Mouse (Mus musculus): ENCODE measurements at regions not wholly inside any gene's neighbourhood (a gene's known extent, or its start where the extent isn't known, plus 50 kb on each side); places are given as distances from the start of the nearest gene placed in this dataset.

DNA sequence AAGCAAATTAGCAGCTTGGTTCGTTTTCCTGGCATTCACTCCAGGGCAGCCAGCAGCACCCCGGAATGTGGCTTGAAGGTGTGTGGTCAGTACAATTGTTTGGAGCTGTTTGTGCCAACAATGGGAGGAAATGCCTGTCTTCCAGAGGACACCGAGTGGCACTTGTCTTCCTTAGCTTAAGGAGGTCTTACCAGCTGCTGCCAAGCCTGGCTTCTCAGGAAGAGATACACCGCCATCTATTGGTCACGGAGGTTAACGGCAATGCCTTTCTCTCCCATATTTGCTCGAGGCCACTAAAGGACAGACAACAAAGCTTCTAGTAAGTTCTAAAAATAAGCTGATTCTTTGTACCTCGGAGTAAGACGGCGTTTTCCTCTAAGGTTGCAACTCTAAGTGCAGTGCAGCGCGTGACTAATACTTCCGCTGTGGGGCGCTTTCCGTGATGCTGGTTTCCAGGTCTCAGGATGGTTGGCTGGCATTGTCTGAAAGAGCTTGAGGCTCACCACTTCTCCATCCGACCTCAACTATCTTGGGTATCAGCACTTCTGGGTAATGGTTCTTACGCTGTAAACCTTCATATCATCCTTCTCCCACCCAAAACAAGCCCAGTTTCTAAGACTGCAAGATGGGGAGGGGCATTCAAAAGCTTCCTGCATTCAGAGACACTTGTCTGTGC lies 145.2 kb downstream of the Psat1 start:
- DNase-seq (ENCODE audit: extremely low spot score in 1 of 2, low spot score in 1 of 2) = peak; percentile 76 to 95

DNA sequence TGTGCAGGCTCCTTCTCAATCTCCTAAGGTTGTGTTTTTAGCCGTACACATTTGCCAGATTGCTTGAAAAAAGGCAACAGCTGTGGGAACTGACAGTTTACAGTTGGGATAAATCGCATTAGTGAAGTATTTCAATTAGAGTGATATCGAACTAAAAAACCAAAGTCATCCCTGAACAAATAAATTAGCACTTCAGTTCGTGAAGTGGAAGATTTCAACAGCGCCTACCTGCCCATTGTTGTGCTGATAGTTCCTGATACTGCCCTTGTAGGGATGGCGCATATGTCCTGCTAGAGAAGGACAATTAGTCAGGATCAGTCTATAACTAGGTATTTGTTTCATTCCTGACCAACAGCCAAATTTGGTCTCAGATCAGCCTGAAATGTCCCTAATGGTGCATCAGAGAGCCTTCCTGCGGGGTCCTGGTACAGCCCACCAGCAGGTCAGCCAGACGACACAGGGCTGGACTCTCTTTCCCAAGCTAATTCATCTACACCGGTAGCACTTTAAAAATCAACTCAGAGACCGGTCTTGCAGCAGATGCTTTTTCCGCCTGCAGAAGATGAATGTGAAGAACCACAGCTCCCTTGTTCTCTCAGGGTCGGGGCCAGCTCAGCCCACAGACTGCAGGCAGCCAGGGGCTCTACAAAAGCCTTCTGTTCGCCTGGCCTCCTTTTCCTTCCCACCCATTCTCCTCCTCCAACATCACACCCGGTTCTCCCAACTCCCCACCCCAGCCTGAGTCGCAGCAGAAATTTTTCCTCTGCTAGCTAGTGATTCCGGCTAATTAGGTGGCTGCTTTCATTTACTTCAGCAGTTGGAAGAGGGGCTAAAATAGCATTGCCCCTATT lies 146.1 kb downstream of the Psat1 start:
- DNase-seq (ENCODE audit: extremely low spot score in 1 of 2, low spot score in 1 of 2) = peak; percentile 83 to 88

DNA sequence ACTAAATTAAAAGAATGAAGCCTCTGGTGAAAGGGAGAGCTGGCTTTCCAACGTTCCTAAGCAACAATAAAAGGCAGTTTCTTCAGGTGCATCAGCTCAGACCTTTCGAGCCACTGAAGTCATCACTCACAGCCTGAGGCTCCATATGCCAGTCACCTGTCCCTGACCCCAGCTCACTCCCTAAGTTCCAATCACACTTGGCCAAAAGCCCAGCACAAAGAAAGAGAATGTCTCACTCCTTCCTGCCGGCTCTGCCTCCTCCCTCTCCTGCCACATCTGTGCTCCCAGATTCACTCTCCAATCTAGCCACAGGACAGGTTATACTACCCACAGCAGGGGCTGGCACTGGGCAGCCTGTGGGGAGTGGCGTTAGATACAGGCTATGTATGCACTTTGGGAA lies 150.7 kb downstream of the Psat1 start:
- DNase-seq (ENCODE audit: extremely low spot score in 1 of 2, low spot score in 1 of 2) = no peak

DNA sequence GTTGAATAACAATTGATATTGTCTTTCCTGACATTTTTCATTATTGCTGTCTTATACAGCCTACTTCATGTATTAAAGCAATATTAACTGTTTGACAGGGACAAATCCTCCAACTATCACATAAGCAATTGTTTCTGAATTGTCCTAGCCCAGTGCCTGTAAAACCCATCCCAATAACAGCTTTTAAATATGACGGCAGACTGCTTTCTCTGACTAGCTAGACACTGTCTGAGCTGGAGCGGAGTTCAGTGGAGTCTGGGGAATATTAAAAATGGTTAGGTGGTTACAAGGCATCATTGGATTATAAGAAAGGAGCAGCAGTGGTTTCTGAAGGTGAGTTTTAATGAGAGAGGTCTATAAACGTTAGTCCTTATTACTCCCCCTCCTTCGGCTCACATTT lies 155.2 kb downstream of the Psat1 start:
- DNase-seq (ENCODE audit: extremely low spot score in 1 of 2, low spot score in 1 of 2) = no peak

DNA sequence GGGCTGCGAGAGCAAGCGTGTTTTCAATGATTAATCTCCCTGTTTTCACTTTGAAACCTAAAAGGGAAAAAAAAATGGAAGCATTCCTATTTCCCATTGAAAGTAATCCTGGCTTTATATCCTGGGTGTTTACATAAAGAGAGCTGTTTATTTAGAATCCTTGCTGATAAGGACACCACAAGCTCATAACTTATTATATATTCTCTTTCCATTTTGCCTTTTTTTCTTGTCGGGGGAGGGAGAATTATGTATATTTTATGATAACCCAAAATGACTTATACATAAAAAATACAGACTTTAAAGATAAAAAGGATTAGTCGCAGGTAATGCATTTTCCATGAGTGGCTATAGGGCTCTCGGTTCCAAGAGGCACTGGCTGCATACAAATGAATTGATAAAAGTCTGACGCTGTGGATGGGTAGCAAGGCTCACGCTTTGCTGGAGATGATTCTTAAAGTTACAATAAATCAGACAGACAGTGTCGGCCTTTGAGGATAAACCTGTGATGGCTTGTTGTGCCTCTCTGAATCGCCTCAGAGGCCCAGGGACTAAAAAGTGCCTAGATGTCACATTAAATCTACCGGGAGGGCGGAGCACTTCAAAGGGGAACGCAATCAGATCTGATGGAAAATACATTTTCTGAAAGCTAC lies 155.7 kb downstream of the Psat1 start:
- DNase-seq (ENCODE audit: extremely low spot score in 1 of 2, low spot score in 1 of 2) = no peak

DNA sequence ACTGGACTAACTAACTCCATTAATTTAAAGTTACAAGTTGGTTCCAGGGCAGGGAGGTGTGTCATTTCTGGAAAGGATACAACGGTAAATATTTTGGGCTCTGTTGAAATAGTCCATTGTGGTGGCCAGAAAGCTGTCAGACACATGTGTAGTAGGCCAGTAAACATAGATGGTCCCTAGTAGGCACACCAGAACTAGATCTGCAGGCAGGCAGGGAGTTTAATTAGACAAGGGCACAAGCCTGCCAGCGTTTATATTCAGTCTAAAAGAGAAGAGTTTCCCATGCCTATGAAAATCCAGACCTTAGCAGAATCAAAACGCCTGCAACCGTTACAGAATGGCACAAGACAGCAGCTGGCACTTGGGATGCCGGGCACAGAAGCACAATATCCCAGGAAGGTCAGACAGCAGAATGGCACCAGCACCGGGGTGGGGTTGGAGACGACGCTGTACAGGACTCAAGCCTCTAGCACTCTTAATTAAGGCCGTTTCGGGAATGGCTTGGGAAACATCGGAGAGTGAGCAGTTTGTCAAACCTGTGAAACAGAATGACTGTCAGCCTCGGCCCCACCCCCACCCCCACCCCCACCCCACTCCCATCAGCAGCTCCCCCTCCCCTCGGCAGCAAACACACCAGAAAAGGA lies 156.4 kb downstream of the Psat1 start:
- DNase-seq (ENCODE audit: extremely low spot score in 1 of 2, low spot score in 1 of 2) = no peak

DNA sequence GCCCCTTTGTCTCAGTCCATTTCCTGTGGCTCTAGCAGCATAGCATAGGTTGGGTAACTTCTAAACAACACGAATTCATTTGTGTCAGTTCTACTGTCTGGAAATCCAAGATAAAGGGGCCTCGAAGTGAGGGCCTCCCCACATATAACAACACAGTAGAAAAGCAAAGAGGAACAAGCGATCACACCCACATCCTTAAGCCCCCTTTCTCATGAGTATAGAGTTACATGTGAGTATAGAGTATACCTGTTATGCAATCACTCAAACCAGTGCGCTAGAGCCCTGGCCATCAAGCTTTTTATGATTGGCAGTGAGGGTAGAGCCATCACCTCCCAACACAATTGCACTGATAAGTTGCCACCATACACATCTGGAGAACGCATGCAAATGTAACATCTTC lies 157.4 kb downstream of the Psat1 start:
- DNase-seq (ENCODE audit: extremely low spot score in 1 of 2, low spot score in 1 of 2) = no peak

DNA sequence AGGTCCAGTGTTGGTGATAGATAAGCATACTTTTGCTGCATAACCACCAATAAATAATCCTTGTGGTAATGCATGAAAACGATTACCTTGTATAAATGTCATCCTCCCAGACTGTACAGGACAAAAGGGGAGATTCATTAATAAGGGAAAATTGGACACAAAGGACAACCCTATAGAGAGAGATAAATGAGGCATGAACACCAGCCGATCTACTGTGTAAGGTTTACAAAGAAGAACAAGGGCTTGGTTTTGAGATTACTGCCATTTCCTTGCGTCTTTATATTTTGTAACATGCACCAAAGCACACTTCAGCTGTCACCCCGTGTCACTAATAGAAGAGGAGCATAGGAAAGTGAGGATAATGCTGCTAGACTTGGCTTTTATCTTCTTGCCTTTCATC lies 162.5 kb downstream of the Psat1 start:
- DNase-seq (ENCODE audit: extremely low spot score in 1 of 2, low spot score in 1 of 2) = no peak

DNA sequence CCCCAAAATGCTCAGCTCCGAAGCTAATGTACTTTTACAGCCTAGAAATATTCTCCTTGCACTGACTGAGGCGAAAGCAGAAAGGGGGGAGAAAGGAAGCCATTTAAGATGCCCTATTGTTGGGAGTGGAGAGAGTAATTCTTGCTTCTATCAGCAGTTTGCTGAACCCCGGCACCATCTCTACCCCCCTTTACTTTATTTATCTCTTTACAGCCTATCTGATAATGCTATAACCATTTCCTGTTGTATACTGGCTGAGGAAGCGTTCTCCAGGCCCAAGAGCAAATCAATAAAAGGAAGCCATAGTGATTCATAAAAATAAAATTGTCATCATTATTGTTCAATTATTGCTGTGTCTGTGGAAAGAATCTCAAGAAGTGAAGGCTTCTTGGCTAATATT lies 177.5 kb downstream of the Psat1 start:
- no peak for DNase-seq (ENCODE audit: extremely low spot score in 1 of 2, low spot score in 1 of 2)

DNA sequence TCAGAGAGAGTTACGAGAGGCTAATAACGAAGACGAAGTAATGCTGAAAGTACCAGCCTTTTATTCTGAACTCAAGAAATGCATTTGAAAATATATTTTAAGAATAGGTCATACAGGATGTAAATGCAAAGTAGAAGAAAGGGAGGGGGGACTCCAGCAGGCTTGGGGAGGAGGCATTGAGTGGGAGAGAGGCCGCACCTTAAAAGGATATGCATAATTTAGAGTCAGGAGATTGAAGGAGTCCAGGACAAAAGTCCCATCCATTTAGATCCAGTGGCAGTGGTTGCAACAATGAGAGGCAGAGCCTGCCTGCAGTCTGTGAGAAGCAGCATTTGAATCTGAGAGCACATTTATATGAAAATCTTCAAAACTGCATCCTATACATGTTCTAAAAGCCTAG lies 186.1 kb downstream of the Psat1 start:
- DNase-seq (ENCODE audit: extremely low spot score in 1 of 2, low spot score in 1 of 2) = no peak

DNA sequence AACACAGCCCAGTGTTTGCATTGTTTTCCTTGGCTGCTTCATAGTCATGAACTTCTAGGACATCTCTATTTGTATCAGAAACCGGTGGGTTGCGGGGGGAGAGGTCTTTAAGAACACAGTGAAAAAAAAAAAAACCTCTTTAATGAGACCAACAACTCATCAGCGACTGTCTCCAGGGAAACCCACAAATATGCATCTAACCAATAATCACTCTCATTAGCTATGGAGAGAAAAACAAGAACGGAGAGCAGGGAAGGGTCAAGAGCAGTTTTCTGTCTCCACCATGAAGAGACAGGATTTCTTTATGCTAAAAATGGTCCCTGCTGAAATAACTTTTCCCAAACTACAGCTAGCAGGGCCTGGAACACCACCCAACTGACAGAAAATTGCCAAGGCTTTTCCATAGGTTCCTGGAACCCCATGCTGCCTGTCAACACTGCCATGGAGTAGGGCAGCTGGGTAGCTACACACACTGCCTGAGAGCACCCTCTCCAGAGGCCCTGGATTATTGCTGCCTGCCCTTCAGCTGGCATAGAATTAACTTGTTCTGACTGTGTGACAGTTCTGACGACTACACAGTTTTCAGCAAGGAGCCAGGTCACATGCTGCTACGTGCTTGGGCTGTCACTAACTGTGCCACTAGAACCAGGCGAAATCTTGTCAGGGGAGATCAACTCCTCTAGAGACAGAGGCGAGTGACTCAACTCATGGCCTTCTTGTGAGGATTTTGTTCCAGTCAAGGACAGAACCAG lies 201.9 kb downstream of the Psat1 start:
- DNase-seq (ENCODE audit: extremely low spot score in 1 of 2, low spot score in 1 of 2) = no peak

DNA sequence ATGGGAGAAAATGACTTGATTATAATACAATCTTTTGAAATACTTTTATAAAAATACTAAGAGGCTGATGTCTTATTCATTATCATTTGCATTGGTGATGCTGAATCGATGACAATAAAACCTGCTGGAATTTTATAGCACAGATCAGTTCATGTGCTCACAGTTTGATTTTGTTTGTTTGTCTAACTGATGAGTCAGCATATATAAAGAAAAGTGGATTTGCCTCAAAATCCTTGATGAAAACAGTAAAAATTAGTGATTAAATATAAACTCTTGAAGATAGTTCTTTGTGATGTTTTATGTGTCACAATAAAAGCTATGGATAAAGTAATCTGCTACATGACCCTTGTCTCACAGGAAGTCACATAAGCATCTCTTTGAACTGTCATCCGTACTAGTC lies 210.9 kb downstream of the Psat1 start:
- DNase-seq (ENCODE audit: extremely low spot score in 1 of 2, low spot score in 1 of 2) = no peak

DNA sequence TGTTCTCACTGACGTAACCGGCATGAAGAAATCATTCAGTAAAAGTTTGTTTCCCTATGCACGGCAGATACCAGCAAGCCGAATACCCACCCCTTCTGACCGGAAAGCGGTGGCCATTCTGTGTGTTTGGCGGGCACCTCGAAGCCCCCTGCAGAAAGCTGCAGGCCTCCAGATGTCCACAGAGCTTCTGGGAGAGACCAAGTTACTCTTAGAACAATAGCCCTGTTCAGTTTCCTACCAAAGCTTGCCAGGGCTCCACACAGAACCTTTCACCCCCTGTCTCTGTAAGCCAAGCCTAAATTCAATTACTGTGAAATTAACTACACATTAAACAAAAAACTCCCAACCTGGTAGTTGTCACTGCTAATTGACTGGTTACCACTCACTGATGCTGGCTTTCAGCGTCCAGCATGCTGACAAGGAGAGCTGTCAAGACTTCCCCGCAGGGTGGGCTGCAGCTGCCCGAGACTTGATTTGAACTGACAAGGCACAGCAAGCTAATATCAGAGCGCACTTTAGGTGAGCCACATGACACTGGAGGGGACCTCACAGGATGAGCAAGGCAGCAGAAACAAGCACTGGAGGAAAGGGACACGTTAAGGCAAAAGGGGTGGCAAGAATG lies 220.2 kb downstream of the Psat1 start:
- no peak for DNase-seq (ENCODE audit: extremely low spot score in 1 of 2, low spot score in 1 of 2)

DNA sequence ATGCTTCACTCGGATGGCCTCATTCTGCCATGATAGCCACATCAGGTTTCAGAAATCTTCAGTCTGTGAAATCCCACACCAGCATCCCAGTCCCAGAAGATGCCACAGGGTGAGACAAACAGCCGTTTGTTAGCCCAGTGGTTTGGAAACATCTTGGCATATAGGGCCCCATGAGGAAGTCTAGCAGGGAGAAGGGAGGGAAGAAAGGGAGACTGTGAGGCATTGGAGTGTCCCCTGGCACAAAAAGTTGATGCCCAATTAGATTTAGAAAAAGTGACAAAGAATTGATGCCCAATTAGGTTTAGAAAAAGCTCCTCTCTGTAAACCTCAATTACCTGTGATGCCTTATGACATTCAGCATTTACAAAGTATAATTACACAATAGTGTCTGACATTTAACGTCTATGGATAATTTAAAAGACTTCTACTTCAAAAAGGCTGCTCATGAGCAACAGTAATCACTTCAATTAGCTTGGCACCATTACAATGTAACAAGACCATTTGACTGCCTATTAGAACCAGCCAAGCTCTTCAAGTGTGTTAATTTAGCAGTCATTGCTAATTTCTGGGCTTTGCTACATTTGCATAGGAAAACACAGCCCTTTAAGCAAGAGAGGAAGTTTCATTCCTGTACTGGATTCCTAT lies 254.6 kb downstream of the Psat1 start:
- DNase-seq (ENCODE audit: extremely low spot score in 1 of 2, low spot score in 1 of 2) = peak in 1 of 2 experiments; percentile 9

DNA sequence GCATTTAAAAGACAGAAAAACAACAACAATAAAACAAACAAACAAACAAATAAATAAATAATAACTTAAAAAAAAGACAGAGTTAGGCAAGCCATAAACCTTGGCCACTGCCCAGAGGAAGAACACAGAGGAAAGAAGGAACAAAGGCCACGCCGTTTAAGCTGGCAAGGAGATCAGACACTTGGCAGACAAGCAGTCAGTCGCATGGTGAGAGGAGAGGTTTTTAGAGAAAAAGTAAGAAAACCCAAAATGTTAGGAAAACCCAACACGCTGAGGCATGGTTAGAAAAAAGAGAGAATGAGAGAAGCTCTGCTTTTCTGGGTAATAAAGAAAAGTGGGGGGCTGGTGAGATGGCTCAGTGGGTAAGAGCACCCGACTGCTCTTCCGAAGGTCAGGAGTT lies 277.1 kb downstream of the Psat1 start:
- DNase-seq (ENCODE audit: extremely low spot score in 1 of 2, low spot score in 1 of 2) = no peak

DNA sequence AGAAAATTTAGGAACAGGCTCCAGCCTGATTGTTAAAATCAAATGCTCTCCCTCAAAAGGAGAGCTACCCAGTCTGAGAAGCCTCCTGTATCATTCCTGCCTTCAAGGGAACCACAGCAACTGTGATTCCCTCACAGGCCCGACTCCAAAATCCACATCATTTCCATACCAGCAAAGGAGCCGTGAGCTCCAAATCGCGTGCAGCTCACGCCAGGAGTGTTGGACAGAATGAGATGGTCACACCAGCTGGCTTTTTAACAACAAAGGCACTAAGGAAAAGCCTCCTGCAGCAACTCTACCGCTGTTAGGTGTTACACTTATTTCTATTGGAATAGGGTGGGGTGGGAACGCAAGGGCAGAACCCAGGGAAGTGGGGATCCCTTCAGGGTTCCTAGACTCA lies 277.6 kb downstream of the Psat1 start:
- DNase-seq (ENCODE audit: extremely low spot score in 1 of 2, low spot score in 1 of 2) = no peak

DNA sequence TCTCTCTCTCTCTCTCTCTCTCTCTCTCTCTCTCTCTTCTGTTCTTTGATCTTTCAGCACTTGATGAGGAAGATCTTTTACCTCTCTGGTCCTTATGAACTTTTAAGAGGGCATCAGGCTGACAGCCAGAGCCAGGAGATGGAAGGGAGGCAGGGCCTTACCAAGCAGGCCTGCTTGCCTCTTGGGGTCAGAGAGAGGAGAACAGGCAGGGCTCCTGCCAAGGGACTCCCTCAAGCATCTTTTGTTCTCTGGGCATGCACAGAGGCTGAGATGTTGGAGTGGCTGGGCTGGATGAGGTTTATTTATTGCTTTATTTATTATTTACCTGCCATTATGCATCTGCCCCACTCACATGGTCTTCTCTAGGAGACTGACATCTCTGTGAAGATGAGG lies 278.5 kb downstream of the Psat1 start:
- DNase-seq (ENCODE audit: extremely low spot score in 1 of 2, low spot score in 1 of 2) = no peak

DNA sequence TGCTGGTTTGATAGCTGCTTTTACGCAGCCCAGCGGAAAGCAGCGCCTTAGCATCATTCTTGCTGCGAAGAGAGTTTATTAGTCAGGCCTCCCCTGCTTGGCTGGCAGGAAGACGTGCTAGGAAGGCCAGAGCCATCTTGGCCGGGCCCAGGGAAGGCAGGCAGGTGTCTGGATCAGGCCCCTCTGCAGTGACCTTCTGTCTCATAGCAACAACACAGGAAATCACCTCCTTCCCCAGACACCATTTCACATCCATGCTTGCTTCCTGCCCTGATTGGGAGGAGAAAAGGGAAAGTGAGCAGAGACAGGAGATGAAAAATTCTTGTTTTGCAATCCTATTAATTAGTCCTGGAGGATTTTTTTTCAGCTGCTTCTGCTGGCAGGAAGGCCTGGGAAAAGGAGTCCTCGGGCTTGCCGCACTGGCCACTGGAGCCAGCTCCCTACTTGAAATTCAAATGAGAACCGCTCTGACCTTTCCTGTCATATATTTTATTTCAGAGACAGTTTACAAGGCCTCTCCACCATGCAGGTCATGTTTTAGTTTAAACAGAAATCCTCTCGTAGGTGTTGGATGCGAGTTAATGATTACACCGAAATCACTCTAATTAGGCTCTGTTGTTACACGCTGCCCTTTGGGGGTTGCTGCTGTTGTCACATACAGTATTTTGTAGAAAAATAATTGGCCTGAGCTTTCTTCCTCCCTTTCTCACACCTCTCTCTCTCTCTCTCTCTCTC lies 279.1 kb downstream of the Psat1 start:
- DNase-seq (ENCODE audit: extremely low spot score in 1 of 2, low spot score in 1 of 2) = peak in 1 of 2 experiments; percentile 17

DNA sequence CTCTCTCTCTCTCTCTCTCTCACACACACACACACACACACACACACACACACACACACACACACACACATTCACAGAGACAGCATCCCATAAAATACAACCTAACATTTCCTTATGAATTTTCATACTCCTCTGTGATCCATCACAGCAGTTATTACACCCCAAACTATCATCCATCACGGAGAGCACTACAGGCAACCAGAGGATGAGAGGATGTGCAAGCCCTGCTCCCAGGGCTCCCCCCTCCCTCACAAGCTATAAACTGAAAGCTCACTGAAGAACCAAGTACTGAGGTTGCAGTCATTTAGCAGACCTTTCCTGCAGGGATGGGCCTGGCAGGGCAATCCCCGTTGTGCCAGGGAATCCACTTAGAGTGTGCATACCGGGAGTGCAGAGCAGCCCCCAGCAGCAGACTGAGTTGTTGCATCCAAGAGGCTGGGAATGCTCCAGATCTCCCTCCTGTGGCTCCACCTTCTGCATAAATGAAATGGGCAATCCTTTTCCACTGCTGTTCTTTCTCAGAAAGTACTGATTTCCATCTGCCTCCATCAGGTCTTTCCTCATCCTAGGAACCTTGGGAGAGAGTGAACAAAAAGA lies 283.4 kb downstream of the Psat1 start:
- no peak for DNase-seq (ENCODE audit: extremely low spot score in 1 of 2, low spot score in 1 of 2)

All from frontal cortex, adult 2 months (tissue).